Mouse (Mus musculus): ENCODE measurements around the gene Zpld1. TPM values are rescaled to one million over a fixed set of nuclear protein-coding genes. Genes with fewer than 3 reads are reported as not detected.

Zpld1 gene
- not detected in 2 replicates for polyA plus RNA-seq (2012; rRNA removed)

GRCm38 (mm10) chr16:55297886-55298285 lies at the start of gene Zpld1:
TSS of gene Zpld1 (minus strand) at chr16:55297986.
- no peak for DNase-seq (ENCODE audit: low spot score)

- no peak for DNase-seq (ENCODE audit: low spot score)
Measured at GRCm38 (mm10) chr16:55345644-55346043, 47.9 kb upstream of the Zpld1 start.

- DNase-seq (ENCODE audit: low spot score): no peak
Measured at GRCm38 (mm10) chr16:55321542-55322514, 24.0 kb upstream of the Zpld1 start.

GRCm38 (mm10) chr16:55316996-55317395 lies 19.2 kb upstream of the Zpld1 start:
- no peak for DNase-seq (ENCODE audit: low spot score)

GRCm38 (mm10) chr16:55312106-55312505 lies 14.3 kb upstream of the Zpld1 start:
- no peak for DNase-seq (ENCODE audit: low spot score)

- no peak for DNase-seq (ENCODE audit: low spot score)
Measured at GRCm38 (mm10) chr16:55282696-55283095, 15.1 kb downstream of the Zpld1 start.

- no peak for DNase-seq (ENCODE audit: low spot score)
Measured at GRCm38 (mm10) chr16:55277447-55277846, 20.3 kb downstream of the Zpld1 start.

GRCm38 (mm10) chr16:55265281-55265680 lies 32.5 kb downstream of the Zpld1 start:
- DNase-seq (ENCODE audit: low spot score): no peak

- no peak for DNase-seq (ENCODE audit: low spot score)
Measured at GRCm38 (mm10) chr16:55260862-55261574, 36.8 kb downstream of the Zpld1 start.

GRCm38 (mm10) chr16:55259719-55260118 lies 38.1 kb downstream of the Zpld1 start:
- no peak for DNase-seq (ENCODE audit: low spot score)

GRCm38 (mm10) chr16:55240996-55241395 lies 56.8 kb downstream of the Zpld1 start:
- no peak for DNase-seq (ENCODE audit: low spot score)

GRCm38 (mm10) chr16:55228995-55229622 lies 68.7 kb downstream of the Zpld1 start:
- DNase-seq (ENCODE audit: low spot score): no peak

GRCm38 (mm10) chr16:55203945-55204344 lies 93.8 kb downstream of the Zpld1 start:
- no peak for DNase-seq (ENCODE audit: low spot score)

- no peak for DNase-seq (ENCODE audit: low spot score)
Measured at GRCm38 (mm10) chr16:55190397-55190796, 107.4 kb downstream of the Zpld1 start.

GRCm38 (mm10) chr16:55185370-55185769 lies 112.4 kb downstream of the Zpld1 start:
- no peak for DNase-seq (ENCODE audit: low spot score)
